Mouse (Mus musculus) kidney, adult 2 months (tissue): ENCODE data around the gene Snd1.

ENCODE experiments used
- CTCF ChIP-seq: fragments of 200-500 bp; conservative IDR thresholded peaks from 2 replicates; pipeline ENCODE4 v1.5.1; 2011; ENCODE audit warnings: low read depth, mild to moderate bottlenecking, control low read depth, low read length, moderate library complexity, mixed read lengths; ENCODE audit not compliant: insufficient read depth, insufficient read length
- POLR2A ChIP-seq: fragments of 200-500 bp; IDR thresholded peaks from one replicate; pipeline ENCODE4 v1.6.1; 2011; ENCODE audit warnings: low read depth, low read length, control low read depth

- no peak for TF ChIP-seq CTCF
- TF ChIP-seq POLR2A = no peak
Measured at GRCm38 (mm10) chr6:28717203-28717844, 242.4 kb downstream of the Snd1 start.
